7 mouse cellular contexts compared by ENCODE assay signal in the genomic region with DNA sequence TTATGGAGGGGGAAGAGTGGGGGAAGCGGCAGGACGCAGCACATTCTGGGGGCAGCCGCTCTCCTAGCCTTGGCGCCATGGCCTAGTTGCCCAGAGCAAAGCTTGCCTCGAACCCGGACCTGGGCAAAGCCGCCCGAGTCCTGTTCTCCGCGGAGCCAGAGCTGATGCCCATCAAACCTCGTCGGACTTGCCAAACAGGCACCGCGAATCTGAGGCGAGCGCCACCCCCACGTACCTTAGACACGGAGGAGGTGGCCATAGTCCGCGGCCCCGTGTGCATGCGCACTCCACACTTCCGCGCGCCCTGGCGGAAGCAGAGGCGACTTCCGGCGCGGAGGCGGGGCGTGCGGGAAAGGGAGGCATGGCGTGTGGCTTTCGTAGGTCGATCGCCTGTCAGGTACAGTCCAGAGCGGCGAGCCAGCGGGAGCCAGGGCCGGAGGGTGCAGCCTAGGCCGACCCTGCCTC. TPM values are rescaled to one million over a fixed set of nuclear protein-coding genes. Genes with fewer than 3 reads are reported as not detected.
DNase-seq lines count a peak whose midpoint lies in the region; ATAC-seq lines count a peak whose summit lies in the region.

A gene (minus strand): TSS at position 315 of the 465 bp plus-strand sequence.
A gene (plus strand): TSS at position 328 of the 465 bp plus-strand sequence.

- H3K9me3 ChIP-seq in intestine, embryonic 15.5 days, result no peaks in the 10 kb centered on the region
- H3K9me3 ChIP-seq in midbrain, embryonic 10.5 days (replicated peaks), result no peaks in the 10 kb centered on the region

- no peaks in the 10 kb centered on the region for H3K27me3 ChIP-seq in intestine, embryonic 15.5 days (replicated peaks)
- no peaks in the 10 kb centered on the region for H3K27me3 ChIP-seq in midbrain, embryonic 10.5 days (ENCODE audit: low read depth, poor library complexity, severe bottlenecking)

- peak; percentile 92 to 93 for DNase-seq in adrenal gland, adult 18-20 months (ENCODE audit: low spot score in 2 of 2)
- peak; percentile 95 for DNase-seq in embryo, embryonic 11 days
- DNase-seq in gastrocnemius, postnatal 36 days, result peak; percentile 85 to 87
- peak; percentile 93 to 95 for DNase-seq in left cerebral cortex, postnatal 25 days (ENCODE audit: low spot score in 2 of 2)
- peak; percentile 89 for DNase-seq in midbrain, embryonic 10.5 days (ENCODE audit: low spot score)
- peak; percentile 89 for DNase-seq in right cerebral cortex, postnatal 4 days

- intact Hi-C loops in gastrocnemius, postnatal 36 days (cut with DNase I), result loop anchor here (10.0 kb wide), 1 partner anchor 160 kb away; a partner anchor contains a TSS
- intact Hi-C loops in left cerebral cortex, postnatal 25 days (cut with DNase I), result loop anchor here (1.0 to 2.0 kb wide), 2 partner anchors 64 to 73 kb away; a partner anchor contains a TSS

- H3K4me3 ChIP-seq in intestine, embryonic 15.5 days (replicated peaks), result peak within 1 kb of the TSS; percentile 66
- peak within 1 kb of the TSS; percentile 89 for H3K4me3 ChIP-seq in midbrain, embryonic 10.5 days

- H3K4me2 ChIP-seq in intestine, embryonic 15.5 days (replicated peaks), result peak within 1 kb of the TSS; percentile 58

- WGBS in intestine, embryonic 15.5 days, result under 1% methylated on average over 42 of the region's 42 CpGs
- 0% methylated on average over 42 of the region's 42 CpGs for WGBS in midbrain, embryonic 10.5 days

- peaks cover 14% of the 10 kb centered on the region for H3K4me1 ChIP-seq in intestine, embryonic 15.5 days (replicated peaks)
- peaks cover 25% of the 10 kb centered on the region for H3K4me1 ChIP-seq in midbrain, embryonic 10.5 days

- H3K27ac ChIP-seq in intestine, embryonic 15.5 days, result peak within 1 kb of the TSS; percentile 84
- H3K27ac ChIP-seq in midbrain, embryonic 10.5 days (replicated peaks), result peak within 1 kb of the TSS; percentile 93

- ATAC-seq in intestine, embryonic 15.5 days, result peak; percentile 99

- 0 out of 2 replicates have a peak, but pooled peaks cover 2% of the 10 kb centered on the region for H3K36me3 ChIP-seq in intestine, embryonic 15.5 days
- H3K36me3 ChIP-seq in midbrain, embryonic 10.5 days, result peaks cover 14% of the 10 kb centered on the region

- H3K9ac ChIP-seq in intestine, embryonic 15.5 days, result peak within 1 kb of the TSS; percentile 75

RNA-seq across cellular contexts. Expression of the first gene that starts in this region (rescaled TPM):
- 10 to 100 TPM; 48.4 to 48.9 TPM for total RNA-seq in adrenal gland, adult 18-20 months (2021)
- total RNA-seq in gastrocnemius, postnatal 36 days (2021), result 10 to 100 TPM; 32.7 to 36.2 TPM
- 65.7 and 78.8 TPM in 2 replicates for polyA plus RNA-seq in intestine, embryonic 15.5 days (2015; fragmentation: Nextera tagmentation; extraction: Ambion mirVana)
- total RNA-seq in left cerebral cortex, postnatal 25 days (2021), result 10 to 100 TPM; 38.5 TPM
- polyA plus RNA-seq in midbrain, embryonic 10.5 days (2016; fragmentation: Nextera tagmentation; extraction: Ambion mirVana), result 109 TPM in 2 replicates

RNA-seq across cellular contexts. Expression of the second gene that starts in this region (rescaled TPM):
- total RNA-seq in adrenal gland, adult 18-20 months (2021), result 10 to 100 TPM; 31.7 to 31.9 TPM
- 10 to 100 TPM; 15.2 to 18.2 TPM for total RNA-seq in gastrocnemius, postnatal 36 days (2021)
- 70.8 and 74.8 TPM in 2 replicates for polyA plus RNA-seq in intestine, embryonic 15.5 days (2015; fragmentation: Nextera tagmentation; extraction: Ambion mirVana)
- total RNA-seq in left cerebral cortex, postnatal 25 days (2021), result 10 to 100 TPM; 27.5 to 32.4 TPM
- polyA plus RNA-seq in midbrain, embryonic 10.5 days (2016; fragmentation: Nextera tagmentation; extraction: Ambion mirVana), result 75.2 and 79.0 TPM in 2 replicates

Comparison
In these comparisons a context has a peak if more than half of its experiments do, and no peak if none do; other contexts are left out.
1. Peak in every context shown above with its lines: DNase-seq, ATAC-seq, H3K4me3 ChIP-seq and H3K27ac ChIP-seq.